Mouse (Mus musculus) C2C12 (cell line): ENCODE measurements around the gene Ccpg1os.

Experiments
- CEBPB ChIP-seq: IDR thresholded peaks from one replicate; pipeline ENCODE4 v1.6.1; 2011; ENCODE audit warnings: low read depth, mild to moderate bottlenecking, control low read depth, moderate library complexity
- CTCF ChIP-seq: IDR thresholded peaks from one replicate; pipeline ENCODE4 v1.5.1; 2011; ENCODE audit not compliant: control insufficient read depth, insufficient read depth, insufficient read length
- MAX ChIP-seq: IDR thresholded peaks from one replicate; pipeline ENCODE4 v1.6.1; 2011; ENCODE audit warnings: mild to moderate bottlenecking, control low read depth
- MYOG ChIP-seq: IDR thresholded peaks from one replicate; pipeline ENCODE4 v1.6.1; 2011; ENCODE audit not compliant: control insufficient read depth, insufficient read length; ENCODE audit errors: extremely low read depth
- USF1 ChIP-seq: IDR thresholded peaks from one replicate; pipeline ENCODE4 v1.6.1; 2011; ENCODE audit warnings: low read depth, mild to moderate bottlenecking, control low read depth, moderate library complexity

- TF ChIP-seq CTCF, result no peak
- no peak for TF ChIP-seq CEBPB
- no peak for TF ChIP-seq MYOG
- TF ChIP-seq USF1, result no peak
- no peak for TF ChIP-seq MAX
Measured at GRCm38 (mm10) chr9:72958521-72959450, 26.4 kb downstream of the Ccpg1os start, which contains the start of the genes Dyx1c1 and Gm44503.
